Mouse (Mus musculus): ENCODE measurements around the gene Ascl1. TPM values are rescaled to one million over a fixed set of nuclear protein-coding genes. Genes with fewer than 3 reads are reported as not detected.

Ascl1 gene
- polyA plus RNA-seq, 1 experiment from 2014 or later: 0.35 TPM

GRCm38 (mm10) chr10:87497056-87497455 lies 3.6 kb upstream of the Ascl1 start:
- no peak overlapping the region for H3K4me3 ChIP-seq
- 75% methylated on average over 2 of the region's 2 CpGs for WGBS
- ATAC-seq (ENCODE audit: extremely low read depth, insufficient number of reproducible peaks, low FRiP score, low TSS enrichment): no peak

GRCm38 (mm10) chr10:87494596-87494995 lies 1.1 kb upstream of the Ascl1 start:
- H3K9ac ChIP-seq: no peak overlapping the region
- peaks cover 17% of the 10 kb centered on the region for H3K4me1 ChIP-seq
- H3K9me3 ChIP-seq: peaks cover 6% of the 10 kb centered on the region; the same call in 1 of the 2 replicates
- no peaks in the 10 kb centered on the region for H3K36me3 ChIP-seq
- ATAC-seq (ENCODE audit: extremely low read depth, insufficient number of reproducible peaks, low FRiP score, low TSS enrichment): no peak
- peak overlapping the region; percentile 67 for H3K4me3 ChIP-seq
- H3K27me3 ChIP-seq (replicated peaks): peaks cover 96% of the 10 kb centered on the region
- peak overlapping the region; percentile 99 for H3K4me2 ChIP-seq
- H3K27ac ChIP-seq (replicated peaks): no peak overlapping the region
- WGBS: under 1% methylated on average over 18 of the region's 18 CpGs

More at GRCm38 (mm10) chr10:87497056-87497455, 3.6 kb upstream of the Ascl1 start:
- H3K27me3 ChIP-seq (replicated peaks): peaks cover 98% of the 10 kb centered on the region
- peaks cover 6% of the 10 kb centered on the region; the same call in 1 of the 2 replicates for H3K9me3 ChIP-seq
- H3K4me1 ChIP-seq: peaks cover 17% of the 10 kb centered on the region
- no peaks in the 10 kb centered on the region for H3K36me3 ChIP-seq
- H3K4me2 ChIP-seq: no peak overlapping the region
- no peak overlapping the region for H3K9ac ChIP-seq
- no peak overlapping the region for H3K27ac ChIP-seq (replicated peaks)

DNA sequence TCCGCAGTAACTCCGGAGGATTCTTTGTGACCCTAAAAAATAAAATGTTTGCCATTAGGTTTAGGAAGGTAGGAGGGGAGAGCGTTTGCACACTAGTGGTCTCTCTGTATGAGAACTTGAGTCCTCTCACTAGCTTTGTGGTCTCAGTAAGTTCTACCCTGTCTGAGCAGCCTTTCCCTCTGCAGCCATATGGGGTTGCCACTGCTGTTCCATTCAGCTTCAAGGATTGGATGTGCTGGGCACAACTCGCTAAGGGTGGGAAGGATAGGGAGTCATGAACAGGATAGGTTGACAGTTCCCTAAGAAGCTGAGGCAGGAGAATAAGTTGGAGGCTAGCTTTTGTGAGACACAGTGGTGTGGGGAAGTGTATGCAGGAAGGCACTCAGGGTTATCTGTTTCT lies 716 bp upstream of the Ascl1 start:
- Histone ChIP-seq H3K9ac (no peak overlapping the region), H3K4me3 (peak overlapping the region; percentile 67), H3K4me2 (peak overlapping the region; percentile 99), H3K27ac (replicated peaks) (no peak overlapping the region), H3K9me3 (peaks cover 6% of the 10 kb centered on the region; the same call in 1 of the 2 replicates), H3K27me3 (replicated peaks) (peaks cover 96% of the 10 kb centered on the region), H3K4me1 (peaks cover 17% of the 10 kb centered on the region), H3K36me3 (no peaks in the 10 kb centered on the region)
- ATAC-seq (ENCODE audit: extremely low read depth, insufficient number of reproducible peaks, low FRiP score, low TSS enrichment): no peak
- WGBS: 2% methylated on average over 4 of the region's 4 CpGs

GRCm38 (mm10) chr10:87492661-87493551 lies 554 bp downstream of the Ascl1 start:
- H3K4me2 ChIP-seq: peak overlapping the region; percentile 99
- peaks cover 96% of the 10 kb centered on the region for H3K27me3 ChIP-seq (replicated peaks)
- peak overlapping the region; percentile 69 for H3K9ac ChIP-seq
- H3K27ac ChIP-seq (replicated peaks): no peak overlapping the region
- peaks cover 20% of the 10 kb centered on the region for H3K4me1 ChIP-seq
- H3K36me3 ChIP-seq: no peaks in the 10 kb centered on the region
- peaks cover 2% of the 10 kb centered on the region; the same call in 1 of the 2 replicates for H3K9me3 ChIP-seq
- under 1% methylated on average over 73 of the region's 90 CpGs for WGBS
- H3K4me3 ChIP-seq: peak overlapping the region; percentile 67
- no peak for ATAC-seq (ENCODE audit: extremely low read depth, insufficient number of reproducible peaks, low FRiP score, low TSS enrichment)

DNA sequence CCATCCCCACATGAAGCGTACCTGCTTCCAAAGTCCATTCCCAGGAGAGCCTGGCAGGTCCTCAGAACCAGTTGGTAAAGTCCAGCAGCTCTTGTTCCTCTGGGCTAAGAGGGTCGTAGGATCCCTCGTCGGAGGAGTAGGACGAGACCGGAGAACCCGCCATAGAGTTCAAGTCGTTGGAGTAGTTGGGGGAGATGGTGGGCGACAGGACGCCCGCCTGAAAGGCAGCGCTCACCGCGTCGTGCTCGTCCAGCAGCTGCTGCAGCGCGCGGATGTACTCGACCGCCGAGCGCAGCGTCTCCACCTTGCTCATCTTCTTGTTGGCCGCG lies 1.2 kb downstream of the Ascl1 start:
- Histone ChIP-seq H3K4me2 (peak overlapping the region; percentile 99), H3K4me1 (peaks cover 20% of the 10 kb centered on the region), H3K27me3 (replicated peaks) (peaks cover 99% of the 10 kb centered on the region), H3K36me3 (no peaks in the 10 kb centered on the region), H3K9ac (peak overlapping the region; percentile 69; the same call in 1 of the 2 replicates), H3K4me3 (peak overlapping the region; percentile 67), H3K9me3 (no peaks in the 10 kb centered on the region), H3K27ac (replicated peaks) (no peak overlapping the region)
- ATAC-seq (ENCODE audit: extremely low read depth, insufficient number of reproducible peaks, low FRiP score, low TSS enrichment): no peak
- under 1% methylated on average over 26 of the region's 26 CpGs for WGBS

DNA sequence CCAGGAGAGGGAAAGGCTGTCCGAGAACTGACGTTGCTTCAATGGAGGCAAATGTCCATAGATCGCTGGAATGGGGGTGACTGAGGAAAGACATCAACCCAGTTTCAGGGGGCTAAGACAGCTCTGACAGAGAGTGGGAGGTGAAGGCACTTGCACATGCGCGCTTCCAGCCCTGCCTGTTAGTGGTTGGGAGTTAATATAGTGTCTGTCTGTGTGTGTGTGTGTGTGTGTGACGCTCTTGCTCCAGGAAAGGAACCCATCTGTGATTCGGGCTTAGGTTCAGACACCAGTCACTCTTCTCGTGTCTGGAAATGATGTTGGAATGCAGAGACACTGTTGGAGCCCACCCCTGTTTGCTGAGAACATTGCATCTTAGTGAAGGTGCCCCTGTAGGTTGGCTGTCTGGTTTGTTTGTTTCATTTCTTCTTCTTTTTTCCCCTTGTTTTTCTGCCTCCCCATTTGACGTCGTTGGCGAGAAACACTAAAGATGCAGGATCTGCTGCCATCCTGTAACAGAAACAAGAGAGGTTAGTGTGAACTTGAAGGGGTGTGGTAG lies 1.9 kb downstream of the Ascl1 start:
- Histone ChIP-seq H3K9me3 (no peaks in the 10 kb centered on the region), H3K9ac (no peak overlapping the region), H3K27ac (replicated peaks) (no peak overlapping the region), H3K36me3 (no peaks in the 10 kb centered on the region), H3K4me3 (no peak overlapping the region), H3K27me3 (replicated peaks) (peaks cover 99% of the 10 kb centered on the region), H3K4me1 (peaks cover 20% of the 10 kb centered on the region), H3K4me2 (peak overlapping the region; percentile 99; the same call in 1 of the 2 replicates)
- 5% methylated on average over 11 of the region's 11 CpGs for WGBS
- no peak for ATAC-seq (ENCODE audit: extremely low read depth, insufficient number of reproducible peaks, low FRiP score, low TSS enrichment)

DNA sequence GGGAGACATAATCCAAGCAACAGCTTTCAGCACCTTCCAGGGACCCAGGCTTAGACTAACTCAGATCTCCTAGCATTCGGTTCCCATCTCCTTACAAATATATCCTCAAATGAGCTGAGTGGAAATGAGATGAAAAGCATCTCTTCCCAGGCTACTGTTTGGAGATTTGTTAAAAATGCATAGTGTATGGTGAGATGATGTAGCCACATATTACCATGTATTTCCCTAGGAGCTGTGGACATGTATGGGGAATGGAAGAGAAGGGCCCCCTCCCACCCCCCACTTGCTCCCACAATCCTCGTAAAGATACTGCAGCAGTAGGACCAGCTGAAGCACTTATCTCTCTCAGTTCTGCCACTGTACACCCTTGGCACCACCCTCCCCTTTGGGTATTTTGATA lies 3.1 kb downstream of the Ascl1 start:
- no peak overlapping the region for H3K4me3 ChIP-seq
- H3K4me2 ChIP-seq: no peak overlapping the region
- peaks cover 31% of the 10 kb centered on the region for H3K4me1 ChIP-seq
- peaks cover 99% of the 10 kb centered on the region for H3K27me3 ChIP-seq (replicated peaks)
- H3K9me3 ChIP-seq: no peaks in the 10 kb centered on the region
- H3K36me3 ChIP-seq: no peaks in the 10 kb centered on the region
- ATAC-seq (ENCODE audit: extremely low read depth, insufficient number of reproducible peaks, low FRiP score, low TSS enrichment): no peak
- H3K9ac ChIP-seq: no peak overlapping the region
- 10% methylated on average over 2 of the region's 2 CpGs for WGBS
- no peak overlapping the region for H3K27ac ChIP-seq (replicated peaks)

GRCm38 (mm10) chr10:87489246-87490009 lies 4.0 kb downstream of the Ascl1 start:
- ATAC-seq (ENCODE audit: extremely low read depth, insufficient number of reproducible peaks, low FRiP score, low TSS enrichment): no peak
- no peaks in the 10 kb centered on the region for H3K9me3 ChIP-seq
- H3K36me3 ChIP-seq: no peaks in the 10 kb centered on the region
- H3K27me3 ChIP-seq (replicated peaks): peaks cover 99% of the 10 kb centered on the region
- peaks cover 27% of the 10 kb centered on the region for H3K4me1 ChIP-seq
- H3K27ac ChIP-seq (replicated peaks): no peak overlapping the region
- 7% methylated on average over 18 of the region's 18 CpGs for WGBS
- H3K4me2 ChIP-seq: no peak overlapping the region
- H3K4me3 ChIP-seq: no peak overlapping the region
- H3K9ac ChIP-seq: no peak overlapping the region

- H3K9me3 ChIP-seq: no peaks in the 10 kb centered on the region
- H3K27ac ChIP-seq (replicated peaks): no peak overlapping the region
- H3K9ac ChIP-seq: no peak overlapping the region
- H3K27me3 ChIP-seq (replicated peaks): peaks cover 94% of the 10 kb centered on the region
- no peaks in the 10 kb centered on the region for H3K36me3 ChIP-seq
- ATAC-seq (ENCODE audit: extremely low read depth, insufficient number of reproducible peaks, low FRiP score, low TSS enrichment): no peak
- WGBS: 1% methylated on average over 16 of the region's 16 CpGs
- H3K4me3 ChIP-seq: peak overlapping the region; percentile 21; the same call in 1 of the 2 replicates
- H3K4me2 ChIP-seq: peak overlapping the region; percentile 48
- H3K4me1 ChIP-seq: peaks cover 20% of the 10 kb centered on the region
Measured at GRCm38 (mm10) chr10:87488429-87489145, 4.9 kb downstream of the Ascl1 start.

DNA sequence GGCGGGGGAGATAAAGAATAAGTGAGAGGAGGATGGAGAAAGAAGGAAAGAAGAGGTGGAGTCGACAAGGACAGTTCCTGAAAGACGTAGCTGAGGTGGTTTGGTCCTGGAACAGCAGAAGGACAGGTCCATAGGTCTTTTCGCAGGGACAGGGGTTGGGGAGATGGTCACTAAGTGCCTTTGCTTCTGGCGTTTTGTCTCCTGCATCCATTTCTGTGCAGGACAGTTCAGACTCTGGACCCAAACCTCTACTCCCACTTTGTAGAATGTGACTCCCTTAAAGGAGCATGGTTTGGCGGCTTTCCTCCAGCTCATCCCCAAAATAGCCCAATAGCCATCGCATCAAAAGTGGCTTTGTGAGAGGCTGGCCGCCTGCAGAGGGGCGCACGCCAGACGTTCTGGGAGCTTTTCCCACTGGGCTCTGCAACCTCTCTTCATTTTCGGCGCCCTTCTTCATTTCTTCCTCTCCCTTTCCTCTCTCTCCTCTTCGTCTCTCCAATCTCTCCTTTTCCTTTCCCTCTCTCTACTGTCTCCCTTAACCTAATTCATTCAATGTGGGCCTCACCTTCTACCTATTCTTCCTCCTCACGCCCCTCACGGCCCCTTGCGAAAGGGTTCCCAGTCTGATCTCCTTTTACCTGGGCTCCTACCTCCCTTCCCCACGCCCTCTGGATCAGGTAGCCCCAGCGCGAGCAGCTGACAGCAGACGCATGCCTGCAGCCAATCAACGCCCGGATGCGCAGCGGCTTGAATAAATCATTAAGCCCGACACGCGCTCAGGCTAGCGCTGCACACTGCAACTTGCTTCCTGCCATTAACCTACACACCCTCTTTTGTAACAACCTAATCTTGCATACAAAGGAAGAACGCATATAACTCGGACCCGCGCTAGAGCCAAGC lies 7.5 kb downstream of the Ascl1 start:
- Histone ChIP-seq H3K9ac (no peak overlapping the region), H3K4me2 (peak overlapping the region; percentile 48), H3K4me1 (peaks cover 15% of the 10 kb centered on the region), H3K36me3 (no peaks in the 10 kb centered on the region), H3K4me3 (peak overlapping the region; percentile 16), H3K9me3 (no peaks in the 10 kb centered on the region), H3K27me3 (replicated peaks) (peaks cover 90% of the 10 kb centered on the region), H3K27ac (replicated peaks) (no peak overlapping the region)
- no peak for ATAC-seq (ENCODE audit: extremely low read depth, insufficient number of reproducible peaks, low FRiP score, low TSS enrichment)
- WGBS: 1% methylated on average over 33 of the region's 33 CpGs

Measured in heart, embryonic 13.5 days (tissue).